Mouse (Mus musculus) liver, adult 2 months (tissue): Measurements from ENCODE around the gene Arhgap17. TPM values are rescaled to one million over a fixed set of nuclear protein-coding genes. Genes with fewer than 3 reads are reported as not detected.

Experiments used
- DNase-seq: peaks from one replicate; pipeline ENCODE4 v3.0.0-alpha.2; 2011; ENCODE audit warnings: low read depth, low spot score; ENCODE audit errors: extremely low read depth
- H3K27ac ChIP-seq: fragments of 200-500 bp; replicated peaks from 2 replicates; pipeline ENCODE4 v1.5.1; 2012; ENCODE audit warnings: low read depth, mild to moderate bottlenecking, control low read depth, inconsistent platforms, low read length; ENCODE audit not compliant: insufficient read depth
- H3K27me3 ChIP-seq: fragments of 200-500 bp; 2 replicates; pipeline ENCODE4 v1.6.1; 2012; ENCODE audit warnings: mild to moderate bottlenecking, moderate library complexity, low read length, inconsistent platforms; ENCODE audit not compliant: control insufficient read depth, insufficient read depth
- H3K36me3 ChIP-seq: fragments of 200-500 bp; 2 replicates; pipeline ENCODE4 v1.6.1; 2012; ENCODE audit warnings: low read length, inconsistent platforms; ENCODE audit not compliant: control insufficient read depth, insufficient read depth
- H3K4me1 ChIP-seq: fragments of 200-500 bp; 2 replicates; pipeline ENCODE4 v1.6.1; 2011; ENCODE audit warnings: low read length; ENCODE audit not compliant: control insufficient read depth, insufficient read depth
- H3K4me3 ChIP-seq: fragments of 200-500 bp; 2 replicates; pipeline ENCODE4 v1.5.1; 2011; ENCODE audit warnings: low read depth, mild to moderate bottlenecking, control low read depth, low read length, moderate library complexity; ENCODE audit not compliant: insufficient read depth
- H3K79me2 ChIP-seq: fragments of 200-500 bp; 2 replicates; pipeline ENCODE4 v1.6.1; 2012; ENCODE audit warnings: inconsistent platforms, mild to moderate bottlenecking, low read length, moderate library complexity; ENCODE audit not compliant: control insufficient read depth, insufficient read depth
- H3K9ac ChIP-seq: fragments of 200-500 bp; 2 replicates; pipeline ENCODE4 v1.6.1; 2012; ENCODE audit warnings: low read depth, mild to moderate bottlenecking, control low read depth, inconsistent platforms, low read length
- CTCF ChIP-seq: fragments of 200-500 bp; IDR thresholded peaks from 2 replicates; pipeline ENCODE4 v1.5.1; 2011; ENCODE audit warnings: low read depth, low read length, control low read depth
- POLR2A ChIP-seq: fragments of 200-500 bp; IDR thresholded peaks from 2 replicates; pipeline ENCODE4 v1.6.1; 2011; ENCODE audit warnings: low read length, control low read depth; ENCODE audit not compliant: insufficient read depth; ENCODE audit errors: extremely low read depth
- WGBS: fragments of 180-500 bp; shearing (Covaris S2); methylation state at CpG from one replicate; pipeline ENCODE4 v1.1.7; 2018; 5-methylcytosine and 5-hydroxymethylcytosine counted together
- polyA plus RNA-seq: library from polyadenylated mRNA; depleted of rRNA; stranded (reverse); fragments of >200 nt; gene quantifications from 2 replicates; pipeline ENCODE4 v1.2.3, GENCODE M21; 2012
- total RNA-seq: library from RNA; depleted of rRNA; stranded (reverse); fragments of >200 nt; gene quantifications from 2 replicates; pipeline ENCODE4 v1.2.3, GENCODE M21; 2014

Arhgap17 gene
- total and polyA plus RNA-seq, 2 experiments, result 4.9 to 8.6 TPM

GRCm38 (mm10) chr7:123397931-123398330 is 28.2 kb upstream of the Arhgap17 start:
- Histone ChIP-seq H3K4me3 (no peak overlapping the region), H3K9ac (no peak overlapping the region), H3K36me3 (peaks cover 15% of the 10 kb centered on the region), H3K27ac (no peak overlapping the region), H3K79me2 (0 out of 2 replicates have a peak, but pooled peaks cover 1% of the 10 kb centered on the region), H3K27me3 (no peaks in the 10 kb centered on the region), H3K4me1 (peaks cover 3% of the 10 kb centered on the region; the same call in 1 of the 2 replicates)
- 87% methylated on average over 8 of the region's 8 CpGs for WGBS
- no peak for TF ChIP-seq POLR2A
- TF ChIP-seq CTCF, result no peak
- no peak for DNase-seq

- H3K9ac ChIP-seq, result no peak overlapping the region
- no peak for DNase-seq
- TF ChIP-seq CTCF, result no peak
- TF ChIP-seq POLR2A, result no peak
- H3K36me3 ChIP-seq, result peaks cover 9% of the 10 kb centered on the region
- H3K4me3 ChIP-seq, result no peak overlapping the region
- H3K79me2 ChIP-seq, result peaks cover 4% of the 10 kb centered on the region; the same call in 1 of the 2 replicates
- WGBS, result 83% methylated on average over 8 of the region's 8 CpGs
- H3K27ac ChIP-seq, result no peak overlapping the region
- no peaks in the 10 kb centered on the region for H3K27me3 ChIP-seq
- peaks cover 3% of the 10 kb centered on the region; the same call in 1 of the 2 replicates for H3K4me1 ChIP-seq
These were observed 27.7 kb upstream of the Arhgap17 start for GRCm38 (mm10) chr7:123397369-123397768.

GRCm38 (mm10) chr7:123396900-123397299 is 27.2 kb upstream of the Arhgap17 start:
- Histone ChIP-seq H3K9ac (no peak overlapping the region), H3K79me2 (peaks cover 4% of the 10 kb centered on the region; the same call in 1 of the 2 replicates), H3K4me3 (no peak overlapping the region), H3K36me3 (peaks cover 7% of the 10 kb centered on the region), H3K4me1 (peaks cover 3% of the 10 kb centered on the region; the same call in 1 of the 2 replicates), H3K27ac (no peak overlapping the region), H3K27me3 (no peaks in the 10 kb centered on the region)
- 95% methylated on average over 5 of the region's 5 CpGs for WGBS
- no peak for DNase-seq
- TF ChIP-seq CTCF, result no peak
- TF ChIP-seq POLR2A, result no peak

- 55% methylated on average over 6 of the region's 6 CpGs for WGBS
- Histone ChIP-seq H3K9ac (no peak overlapping the region), H3K27me3 (no peaks in the 10 kb centered on the region), H3K36me3 (peaks cover 3% of the 10 kb centered on the region; the same call in 1 of the 2 replicates), H3K27ac (no peak overlapping the region), H3K4me3 (no peak overlapping the region), H3K79me2 (peaks cover 8% of the 10 kb centered on the region; the same call in 1 of the 2 replicates), H3K4me1 (peaks cover 3% of the 10 kb centered on the region; the same call in 1 of the 2 replicates)
- DNase-seq, result no peak
- TF ChIP-seq CTCF (no peak), POLR2A (no peak)
These were observed 24.6 kb upstream of the Arhgap17 start for GRCm38 (mm10) chr7:123394271-123394670.

- no peak for DNase-seq
- Histone ChIP-seq H3K9ac (no peak overlapping the region), H3K79me2 (peaks cover 8% of the 10 kb centered on the region; the same call in 1 of the 2 replicates), H3K27ac (no peak overlapping the region), H3K4me3 (no peak overlapping the region), H3K27me3 (no peaks in the 10 kb centered on the region), H3K36me3 (peaks cover 5% of the 10 kb centered on the region; the same call in 1 of the 2 replicates), H3K4me1 (peaks cover 14% of the 10 kb centered on the region)
- 83% methylated on average over 6 of the region's 6 CpGs for WGBS
- TF ChIP-seq CTCF, result no peak
- no peak for TF ChIP-seq POLR2A
These were observed 20.1 kb upstream of the Arhgap17 start for GRCm38 (mm10) chr7:123389686-123390280.

- no peaks in the 10 kb centered on the region for H3K27me3 ChIP-seq
- WGBS, result 25% methylated on average over 11 of the region's 11 CpGs
- peaks cover 18% of the 10 kb centered on the region; the same call in 1 of the 2 replicates for H3K79me2 ChIP-seq
- DNase-seq, result peak; percentile 75
- no peak overlapping the region for H3K4me3 ChIP-seq
- peaks cover 11% of the 10 kb centered on the region for H3K4me1 ChIP-seq
- H3K9ac ChIP-seq, result peak overlapping the region; percentile 47
- peak overlapping the region; percentile 61 for H3K27ac ChIP-seq
- H3K36me3 ChIP-seq, result peaks cover 5% of the 10 kb centered on the region; the same call in 1 of the 2 replicates
- no peak for TF ChIP-seq CTCF
- no peak for TF ChIP-seq POLR2A
These were observed 16.1 kb upstream of the Arhgap17 start for GRCm38 (mm10) chr7:123385693-123386407.
